Mouse (Mus musculus) thymus, adult 2 months (tissue): ENCODE data around the gene C1rl. TPM values are rescaled to one million over a fixed set of nuclear protein-coding genes. Genes with fewer than 3 reads are reported as not detected.
A peak's percentile ranks its signal among the peaks of the same experiment; 100 is the strongest.
"Not testable (repeated sequence)": the region's sequence is repeated elsewhere in the genome, so short reads cannot be mapped to it uniquely, and the experiment has no call there.

Experiments used
- DNase-seq: peaks from one replicate; pipeline ENCODE4 v3.0.0; 2021
- H3K27ac ChIP-seq: fragments of 200-500 bp; 2 replicates; pipeline ENCODE4 v1.5.1; 2012; ENCODE audit warnings: low read length, control low read depth; ENCODE audit not compliant: control insufficient read depth, insufficient read depth
- H3K27me3 ChIP-seq: fragments of 200-500 bp; 2 replicates; pipeline ENCODE4 v1.6.1; 2012; ENCODE audit warnings: mild to moderate bottlenecking, low read length, moderate library complexity, mixed read lengths; ENCODE audit not compliant: control insufficient read depth, insufficient read depth
- H3K36me3 ChIP-seq: fragments of 200-500 bp; 2 replicates; pipeline ENCODE4 v1.6.1; 2012; ENCODE audit warnings: mild to moderate bottlenecking, low read length, moderate library complexity; ENCODE audit not compliant: control insufficient read depth, insufficient read depth
- H3K4me1 ChIP-seq: fragments of 200-500 bp; replicated peaks from 2 replicates; pipeline ENCODE4 v1.6.1; 2012; ENCODE audit warnings: low read length; ENCODE audit not compliant: control insufficient read depth, insufficient read depth
- H3K4me3 ChIP-seq: fragments of 200-500 bp; 2 replicates; pipeline ENCODE4 v1.5.1; 2012; ENCODE audit warnings: mild to moderate bottlenecking, low read length, control low read depth, moderate library complexity; ENCODE audit not compliant: control insufficient read depth, insufficient read depth
- CTCF ChIP-seq: fragments of 200-500 bp; IDR thresholded peaks from 2 replicates; pipeline ENCODE4 v1.5.1; 2012; ENCODE audit warnings: mild to moderate bottlenecking, control low read depth, low read length, moderate library complexity, borderline replicate concordance; ENCODE audit not compliant: control insufficient read depth, poor library complexity, insufficient read depth; ENCODE audit errors: extremely low read depth
- POLR2A ChIP-seq: fragments of 200-500 bp; IDR thresholded peaks from 2 replicates; pipeline ENCODE4 v1.6.1; 2012; ENCODE audit warnings: mild to moderate bottlenecking, low read length, control low read depth, moderate library complexity; ENCODE audit not compliant: control insufficient read depth, poor library complexity, insufficient read depth; ENCODE audit errors: extremely low read depth
- WGBS: fragments of 180-500 bp; shearing (Covaris S2); methylation state at CpG from one replicate; pipeline ENCODE4 v1.1.7; 2018; 5-methylcytosine and 5-hydroxymethylcytosine counted together
- polyA plus RNA-seq: library from polyadenylated mRNA; depleted of rRNA; stranded (reverse); fragments of >200 nt; gene quantifications from 2 replicates; pipeline ENCODE4 v1.2.3, GENCODE M21; 2012

Gene C1rl
- polyA plus RNA-seq, 1 experiment, result 1.2 TPM

DNA sequence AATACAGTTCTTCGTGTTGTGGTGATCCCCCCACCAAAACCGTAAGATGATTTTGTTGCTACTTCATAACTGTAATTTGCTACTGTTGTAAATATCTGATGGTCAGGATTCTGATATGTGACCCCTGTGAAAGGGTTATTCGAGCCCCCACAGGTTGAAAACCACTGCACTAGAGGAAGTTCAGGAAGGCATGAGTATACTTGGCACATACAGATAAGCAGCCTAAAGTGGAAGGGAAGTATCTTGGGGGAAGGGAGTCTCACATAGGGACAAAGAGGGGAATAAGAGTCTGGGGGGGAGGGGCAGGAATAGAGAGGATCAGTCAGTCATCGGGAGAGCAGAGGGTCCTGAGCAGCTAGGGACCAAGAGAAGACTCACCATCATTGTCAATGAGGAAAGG is 33.5 kb upstream of the C1rl start:
- Histone ChIP-seq H3K27me3 (no peaks in the 10 kb centered on the region), H3K4me3 (no peak overlapping the region), H3K27ac (no peak overlapping the region), H3K4me1 (peaks cover 8% of the 10 kb centered on the region), H3K36me3 (no peaks in the 10 kb centered on the region)
- WGBS, result 40% methylated on average over 4 of the region's 4 CpGs
- DNase-seq, result no peak
- TF ChIP-seq POLR2A (no peak), CTCF (no peak)

DNA sequence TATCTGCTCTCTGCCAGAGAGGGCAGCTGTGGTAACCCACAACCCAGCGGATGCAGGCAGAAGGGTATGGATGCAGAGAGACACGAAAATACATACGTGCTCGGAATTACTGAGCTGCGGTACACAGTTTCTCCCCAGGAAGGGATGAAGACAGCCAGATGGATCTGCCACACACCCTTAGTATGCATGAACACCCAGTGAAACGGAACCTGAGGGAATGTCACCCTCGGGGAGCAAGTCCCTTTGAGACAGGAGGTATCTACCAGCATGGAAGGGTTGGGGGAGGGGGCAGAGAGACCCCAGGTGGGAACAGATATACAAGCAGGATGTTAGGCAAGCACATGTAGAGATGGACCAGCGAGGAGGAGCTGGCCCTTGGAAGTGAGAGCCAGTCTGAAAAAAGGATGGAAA is 29.0 kb upstream of the C1rl start:
- TF ChIP-seq POLR2A (no peak), CTCF (no peak)
- H3K27me3 ChIP-seq, result no peaks in the 10 kb centered on the region
- DNase-seq, result peak; percentile 33
- H3K4me3 ChIP-seq, result 0 out of 2 replicates have a peak overlapping the region, but pooled peaks have one; percentile 5
- 2% methylated on average over 8 of the region's 8 CpGs for WGBS
- H3K36me3 ChIP-seq, result no peaks in the 10 kb centered on the region
- H3K4me1 ChIP-seq, result peaks cover 15% of the 10 kb centered on the region
- no peak overlapping the region for H3K27ac ChIP-seq

DNA sequence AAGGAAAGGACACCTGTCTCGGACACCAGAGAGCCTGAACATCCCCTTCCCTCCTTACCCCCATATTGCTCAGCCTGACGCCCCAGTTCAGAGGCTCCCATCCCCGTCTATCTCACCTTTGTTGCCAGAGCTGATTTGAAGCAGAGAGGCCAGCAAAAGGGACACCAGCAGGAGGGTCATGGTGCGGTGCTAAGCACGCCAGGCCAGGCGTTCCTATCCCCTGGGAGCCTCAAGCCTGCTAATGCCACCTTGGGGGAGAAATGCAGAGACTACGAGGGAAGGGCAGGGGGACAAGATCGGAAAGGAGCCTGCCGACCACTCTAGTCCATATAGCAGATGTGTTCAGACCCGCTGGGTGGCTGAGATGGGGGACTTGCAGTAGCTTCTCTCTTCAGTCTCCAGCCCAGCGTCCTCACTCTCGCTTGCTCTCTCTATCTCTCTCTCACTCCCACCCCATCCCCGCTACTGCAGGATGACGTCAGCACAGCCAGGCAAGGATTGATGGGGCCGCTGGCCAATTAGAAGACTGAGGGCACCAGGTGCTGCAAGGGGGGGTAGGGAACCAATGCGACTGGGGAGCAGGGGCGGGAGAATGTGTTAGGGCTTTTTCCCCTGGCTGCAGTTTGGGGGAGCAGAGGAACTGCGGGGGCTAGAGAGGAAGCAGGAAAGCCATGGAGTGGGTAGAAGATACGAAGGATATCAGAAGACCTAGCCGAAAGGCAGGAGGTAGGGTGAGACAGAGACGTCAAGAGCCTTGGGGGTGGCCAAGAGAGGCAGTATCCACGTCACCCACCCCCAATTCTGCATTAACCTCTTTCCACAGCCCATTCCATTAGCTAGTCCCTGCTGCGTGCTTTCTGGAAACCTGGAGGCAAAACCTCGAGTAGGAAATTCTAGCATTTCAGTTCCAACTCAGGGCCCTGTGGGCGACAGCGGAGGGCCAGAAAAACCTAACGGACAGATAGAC is 28.3 kb upstream of the C1rl start, which contains the start of gene Clstn3:
Clstn3 (minus strand) TSS at position 490 of the 967 bp plus-strand sequence.
- 0 out of 2 replicates have a peak, but pooled peaks have one; percentile 31 for TF ChIP-seq POLR2A
- TF ChIP-seq CTCF, result no peak
- Histone ChIP-seq H3K4me1 (peaks cover 15% of the 10 kb centered on the region), H3K4me3 (peak within 1 kb of the TSS; percentile 5; the same call in 1 of the 2 replicates), H3K27me3 (no peaks in the 10 kb centered on the region), H3K27ac (no peak within 1 kb of the TSS), H3K36me3 (no peaks in the 10 kb centered on the region)
- WGBS, result 18% methylated on average over 27 of the region's 27 CpGs
- DNase-seq, result peak; percentile 89

DNA sequence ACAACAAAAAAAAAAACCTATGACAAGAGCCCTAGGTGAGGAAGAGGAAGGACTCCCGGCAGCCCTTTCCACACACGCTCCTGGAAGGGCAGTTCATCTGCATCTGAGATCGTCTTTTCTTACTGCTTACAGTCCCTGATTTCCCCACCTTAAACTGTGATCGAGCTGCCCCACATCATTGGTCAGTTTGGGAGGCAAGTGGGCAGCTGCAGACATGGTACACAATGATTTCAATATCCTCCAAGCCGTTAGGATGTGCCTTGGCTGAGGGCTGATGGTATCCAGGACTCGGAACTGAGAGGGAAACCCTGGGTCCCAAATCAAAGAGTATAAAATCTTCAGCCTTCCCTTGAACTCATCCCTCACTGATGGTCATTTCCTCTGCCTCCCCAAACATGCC is 27.6 kb upstream of the C1rl start:
- Histone ChIP-seq H3K4me3 (no peak overlapping the region), H3K4me1 (peaks cover 15% of the 10 kb centered on the region)
- 76% methylated on average over 6 of the region's 6 CpGs for WGBS

DNA sequence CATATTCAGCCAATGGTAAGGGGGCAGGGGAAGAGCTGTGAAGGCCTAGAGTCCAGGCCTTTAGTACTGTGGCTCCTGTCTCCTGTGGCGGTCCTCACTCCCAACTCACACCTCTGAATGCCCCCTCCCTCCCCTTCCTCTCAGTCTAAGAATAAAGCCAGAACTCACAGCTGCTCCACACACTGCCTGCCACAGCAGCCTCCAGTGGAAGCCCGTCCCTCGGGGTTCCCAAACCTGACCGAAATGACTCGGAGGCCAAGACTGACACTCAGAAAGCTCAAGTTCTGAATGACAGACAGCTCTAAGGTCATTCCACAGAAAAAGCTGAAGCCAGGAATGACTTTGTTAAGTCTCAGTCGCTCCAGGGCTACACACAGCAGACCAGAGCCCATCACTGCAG is 27.2 kb upstream of the C1rl start:
- Histone ChIP-seq H3K27me3 (no peaks in the 10 kb centered on the region), H3K36me3 (no peaks in the 10 kb centered on the region), H3K4me1 (peaks cover 15% of the 10 kb centered on the region), H3K4me3 (no peak overlapping the region), H3K27ac (no peak overlapping the region)
- no peak for TF ChIP-seq POLR2A
- TF ChIP-seq CTCF, result no peak
- no peak for DNase-seq
- 97% methylated on average over 6 of the region's 6 CpGs for WGBS

More for the DNA sequence above, 27.6 kb upstream of the C1rl start:
- no peak for DNase-seq
- TF ChIP-seq POLR2A, result no peak
- no peak for TF ChIP-seq CTCF
- Histone ChIP-seq H3K27ac (no peak overlapping the region), H3K36me3 (no peaks in the 10 kb centered on the region), H3K27me3 (no peaks in the 10 kb centered on the region)

DNA sequence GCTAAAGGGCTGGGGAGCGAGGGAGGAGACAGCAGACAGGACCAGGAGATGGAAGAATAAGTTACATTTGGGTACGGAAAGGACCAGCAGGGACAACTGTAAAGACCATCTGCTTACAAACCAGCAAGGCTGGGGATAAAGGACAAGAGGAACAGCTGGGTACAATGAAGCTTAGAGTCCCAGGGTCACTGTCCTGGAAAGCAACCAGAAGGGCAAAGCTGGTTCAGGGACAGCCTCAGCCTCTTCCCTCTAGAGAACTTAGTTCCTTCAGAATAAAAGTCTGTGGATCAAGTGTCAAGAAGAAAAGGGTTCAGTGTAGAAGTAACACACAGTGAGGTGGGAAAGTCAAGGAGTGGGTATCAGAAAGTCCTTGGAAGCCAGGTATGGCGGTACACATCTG is 21.8 kb upstream of the C1rl start:
- WGBS, result 94% methylated on average over 3 of the region's 3 CpGs
- TF ChIP-seq POLR2A, result no peak

DNA sequence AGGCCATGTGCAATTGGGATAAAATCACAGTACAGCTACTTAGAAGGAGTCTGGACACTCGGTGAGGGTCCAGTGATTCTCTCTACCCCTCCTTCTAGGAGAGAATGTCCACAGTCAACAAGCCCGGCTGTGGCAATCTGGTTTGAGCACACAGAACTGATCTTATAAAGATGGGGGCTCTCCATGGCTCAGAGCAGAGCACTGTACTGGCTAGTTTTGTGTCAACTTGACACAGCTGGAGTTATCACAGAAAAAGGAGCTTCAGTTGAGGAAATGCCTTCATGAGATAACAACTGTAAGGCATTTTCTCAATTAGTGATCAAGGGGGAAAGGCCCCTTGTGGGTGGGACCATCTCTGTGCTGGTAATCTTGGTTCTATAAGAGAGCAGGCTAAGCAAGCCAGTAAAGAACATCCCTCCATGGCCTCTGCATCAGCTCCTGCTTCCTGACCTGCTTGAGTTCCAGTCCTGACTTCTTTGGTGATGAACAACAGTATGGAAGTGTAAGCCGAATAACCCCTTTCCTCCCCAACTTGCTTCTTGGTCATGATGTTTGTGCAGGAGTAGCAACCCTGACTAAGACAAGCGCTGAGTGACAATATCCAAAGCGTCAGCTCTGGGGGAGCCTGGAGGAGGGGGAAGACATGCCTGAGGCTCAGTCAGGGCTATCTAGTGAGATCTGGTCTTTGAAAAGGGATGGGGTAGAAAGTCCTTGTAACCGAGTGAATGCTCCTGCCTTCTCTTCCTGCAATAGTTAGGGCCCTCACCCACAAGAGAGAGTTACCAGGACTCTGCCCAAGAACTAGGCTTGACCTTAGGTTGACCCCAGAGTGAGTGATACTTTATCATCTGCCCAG is 20.9 kb upstream of the C1rl start:
- H3K27ac ChIP-seq, H3K27me3 ChIP-seq, H3K36me3 ChIP-seq, DNase-seq, H3K4me3 ChIP-seq, H3K4me1 ChIP-seq: not testable (repeated sequence)
- 90% methylated on average over 6 of the region's 6 CpGs for WGBS

More for the DNA sequence above, 21.8 kb upstream of the C1rl start:
- Histone ChIP-seq H3K27me3 (no peaks in the 10 kb centered on the region), H3K27ac (no peak overlapping the region), H3K36me3 (no peaks in the 10 kb centered on the region), H3K4me1 (no peaks in the 10 kb centered on the region), H3K4me3 (no peak overlapping the region)
- DNase-seq, result no peak
